Mouse (Mus musculus) erythroblast, embryonic 14.5 days (primary cell): ENCODE measurements around the gene Crabp2.

ENCODE experiments used
- GATA1 ChIP-seq: IDR thresholded peaks from 2 replicates; pipeline ENCODE4 v1.6.1; 2012; ENCODE audit warnings: low read length, inconsistent platforms, mixed read lengths
- TAL1 ChIP-seq: IDR thresholded peaks from 3 replicates; pipeline ENCODE4 v1.6.1; 2012; ENCODE audit warnings: low read length, inconsistent platforms, mixed read lengths

GRCm38 (mm10) chr3:88002291-88002976 lies 54.0 kb downstream of the Crabp2 start:
- no peak for TF ChIP-seq GATA1
- TF ChIP-seq TAL1 = no peak
